Mouse (Mus musculus) hindbrain, embryonic 16.5 days (tissue): ENCODE results near the gene Tspan15. TPM values are rescaled to one million over a fixed set of nuclear protein-coding genes. Genes with fewer than 3 reads are reported as not detected.

Experiments
- ATAC-seq: fragments of 200-750 bp; cut with Nextera tagmentation; 2 replicates; pipeline ENCODE4 v1.8.0; 2017; ENCODE audit warnings: moderate TSS enrichment, moderate library complexity
- H3K27ac ChIP-seq: fragments of 300-500 bp; sonication (generic); 2 replicates; pipeline ENCODE4 v1.5.1; 2014; ENCODE audit warnings: low read depth, mild to moderate bottlenecking, control low read depth, low read length, moderate library complexity
- H3K27me3 ChIP-seq: fragments of 300-500 bp; sonication (generic); replicated peaks from 2 replicates; pipeline ENCODE4 v1.6.1; 2014; ENCODE audit warnings: low read length; ENCODE audit not compliant: control insufficient read depth, insufficient read depth
- H3K36me3 ChIP-seq: fragments of 300-500 bp; sonication (generic); 2 replicates; pipeline ENCODE4 v1.6.1; 2014; ENCODE audit warnings: mild to moderate bottlenecking, low read length, moderate library complexity, mixed read lengths; ENCODE audit not compliant: control insufficient read depth, insufficient read depth
- H3K4me1 ChIP-seq: fragments of 300-500 bp; sonication (generic); 2 replicates; pipeline ENCODE4 v1.6.1; 2014; ENCODE audit warnings: low read depth, low read length; ENCODE audit not compliant: control insufficient read depth, insufficient read depth
- H3K4me2 ChIP-seq: fragments of 300-500 bp; sonication (generic); 2 replicates; pipeline ENCODE4 v1.6.1; 2014; ENCODE audit warnings: mild to moderate bottlenecking, low read length, control low read depth, moderate library complexity
- H3K4me3 ChIP-seq: fragments of 300-500 bp; sonication (generic); 2 replicates; pipeline ENCODE4 v1.5.1; 2014; ENCODE audit warnings: mild to moderate bottlenecking, low read length, control low read depth, moderate library complexity
- H3K9ac ChIP-seq: fragments of 300-500 bp; sonication (generic); 2 replicates; pipeline ENCODE4 v1.6.1; 2014; ENCODE audit warnings: low read depth, mild to moderate bottlenecking, control low read depth, low read length, moderate library complexity
- H3K9me3 ChIP-seq: fragments of 300-500 bp; sonication (generic); 2 replicates; pipeline ENCODE4 v1.6.1; 2014; ENCODE audit warnings: mild to moderate bottlenecking, low read length, moderate library complexity; ENCODE audit not compliant: control insufficient read depth
- WGBS: fragments of 180-500 bp; shearing (Covaris S2); extraction: QIAGEN DNeasy Blood & Tissue Kit; methylation state at CpG from one replicate; pipeline ENCODE4 v1.1.7; 2014; 5-methylcytosine and 5-hydroxymethylcytosine counted together
- polyA plus RNA-seq: library from polyadenylated mRNA; unstranded; fragments of >200 nt; fragmentation: Nextera tagmentation; extraction: Ambion mirVana; gene quantifications from 2 replicates; pipeline ENCODE4 v1.2.1, GENCODE M21; 2015

The Tspan15 gene
- polyA plus RNA-seq = 22.9 and 24.3 TPM in 2 replicates

- WGBS = under 1% methylated on average over 55 of the region's 59 CpGs
- no peak within 1 kb of the TSS for H3K27ac ChIP-seq
These were observed at the start of gene Tspan15 for GRCm38 (mm10) chr10:62230708-62231394. TSS of gene Tspan15 (minus strand) at chr10:62231251.

GRCm38 (mm10) chr10:62279671-62280070, 48.6 kb upstream of the Tspan15 start:
- H3K9me3 ChIP-seq = peaks cover 2% of the 10 kb centered on the region; the same call in 1 of the 2 replicates
- no peaks in the 10 kb centered on the region for H3K27me3 ChIP-seq
- H3K9ac ChIP-seq = no peak overlapping the region
- 88% methylated on average over 4 of the region's 4 CpGs for WGBS
- H3K36me3 ChIP-seq = peaks cover 39% of the 10 kb centered on the region
- no peaks in the 10 kb centered on the region for H3K4me1 ChIP-seq
- no peak overlapping the region for H3K27ac ChIP-seq
- H3K4me3 ChIP-seq = no peak overlapping the region
- no peak overlapping the region for H3K4me2 ChIP-seq
- ATAC-seq = no peak

More at GRCm38 (mm10) chr10:62230708-62231394, at the start of gene Tspan15:
- Histone ChIP-seq H3K9me3 (no peaks in the 10 kb centered on the region), H3K9ac (peak within 1 kb of the TSS; percentile 65), H3K36me3 (no peaks in the 10 kb centered on the region), H3K27me3 (no peaks in the 10 kb centered on the region), H3K4me2 (peak within 1 kb of the TSS; percentile 99), H3K4me3 (peak within 1 kb of the TSS; percentile 67), H3K4me1 (peaks cover 10% of the 10 kb centered on the region)
- peak; percentile 97 for ATAC-seq

- Histone ChIP-seq H3K36me3 (peaks cover 41% of the 10 kb centered on the region), H3K4me2 (no peak overlapping the region), H3K4me1 (no peaks in the 10 kb centered on the region), H3K9me3 (peaks cover 2% of the 10 kb centered on the region; the same call in 1 of the 2 replicates), H3K9ac (no peak overlapping the region), H3K4me3 (no peak overlapping the region), H3K27me3 (no peaks in the 10 kb centered on the region), H3K27ac (no peak overlapping the region)
- 55% methylated on average over 3 of the region's 3 CpGs for WGBS
- no peak for ATAC-seq
These were observed 48.0 kb upstream of the Tspan15 start for GRCm38 (mm10) chr10:62279066-62279465.

- no peak for ATAC-seq
- Histone ChIP-seq H3K36me3 (peaks cover 44% of the 10 kb centered on the region), H3K9me3 (peaks cover 2% of the 10 kb centered on the region; the same call in 1 of the 2 replicates), H3K4me2 (no peak overlapping the region), H3K4me1 (no peaks in the 10 kb centered on the region), H3K27ac (no peak overlapping the region), H3K4me3 (no peak overlapping the region), H3K27me3 (no peaks in the 10 kb centered on the region), H3K9ac (no peak overlapping the region)
- WGBS = 98% methylated on average over 18 of the region's 19 CpGs
These were observed 46.6 kb upstream of the Tspan15 start for GRCm38 (mm10) chr10:62277499-62278293.

GRCm38 (mm10) chr10:62275235-62275634, 44.2 kb upstream of the Tspan15 start:
- no peaks in the 10 kb centered on the region for H3K4me1 ChIP-seq
- H3K9ac ChIP-seq = no peak overlapping the region
- H3K36me3 ChIP-seq = peaks cover 43% of the 10 kb centered on the region
- no peak for ATAC-seq
- no peak overlapping the region for H3K4me2 ChIP-seq
- H3K27me3 ChIP-seq = no peaks in the 10 kb centered on the region
- no peak overlapping the region for H3K4me3 ChIP-seq
- H3K9me3 ChIP-seq = no peaks in the 10 kb centered on the region
- WGBS = 38% methylated on average over 4 of the region's 4 CpGs
- no peak overlapping the region for H3K27ac ChIP-seq

GRCm38 (mm10) chr10:62269278-62269677, 38.2 kb upstream of the Tspan15 start:
- H3K36me3 ChIP-seq = peaks cover 40% of the 10 kb centered on the region
- no peak overlapping the region for H3K9ac ChIP-seq
- no peaks in the 10 kb centered on the region for H3K9me3 ChIP-seq
- H3K4me1 ChIP-seq = no peaks in the 10 kb centered on the region
- no peak for ATAC-seq
- no peaks in the 10 kb centered on the region for H3K27me3 ChIP-seq
- WGBS = 86% methylated on average over 16 of the region's 16 CpGs
- no peak overlapping the region for H3K4me2 ChIP-seq
- H3K4me3 ChIP-seq = no peak overlapping the region
- no peak overlapping the region for H3K27ac ChIP-seq

GRCm38 (mm10) chr10:62264299-62264698, 33.2 kb upstream of the Tspan15 start:
- Histone ChIP-seq H3K4me3 (no peak overlapping the region), H3K9me3 (no peaks in the 10 kb centered on the region), H3K27ac (no peak overlapping the region), H3K27me3 (no peaks in the 10 kb centered on the region), H3K36me3 (peaks cover 8% of the 10 kb centered on the region), H3K4me2 (no peak overlapping the region), H3K4me1 (no peaks in the 10 kb centered on the region), H3K9ac (no peak overlapping the region)
- no peak for ATAC-seq
- WGBS = 82% methylated on average over 2 of the region's 2 CpGs

- no peaks in the 10 kb centered on the region for H3K4me1 ChIP-seq
- no peak overlapping the region for H3K27ac ChIP-seq
- no peaks in the 10 kb centered on the region for H3K36me3 ChIP-seq
- no peaks in the 10 kb centered on the region for H3K9me3 ChIP-seq
- ATAC-seq = peak; percentile 82
- no peak overlapping the region for H3K4me3 ChIP-seq
- WGBS = 16% methylated on average over 18 of the region's 18 CpGs
- no peaks in the 10 kb centered on the region for H3K27me3 ChIP-seq
- H3K4me2 ChIP-seq = no peak overlapping the region
- no peak overlapping the region for H3K9ac ChIP-seq
These were observed 30.2 kb upstream of the Tspan15 start for GRCm38 (mm10) chr10:62261115-62261886.
